Mouse (Mus musculus): ENCODE results near the gene Pitpna. TPM values are rescaled to one million over a fixed set of nuclear protein-coding genes. Genes with fewer than 3 reads are reported as not detected.

The Pitpna gene
- total and polyA plus RNA-seq, 3 experiments, result 67.8 to 709 (median 194) TPM

DNA sequence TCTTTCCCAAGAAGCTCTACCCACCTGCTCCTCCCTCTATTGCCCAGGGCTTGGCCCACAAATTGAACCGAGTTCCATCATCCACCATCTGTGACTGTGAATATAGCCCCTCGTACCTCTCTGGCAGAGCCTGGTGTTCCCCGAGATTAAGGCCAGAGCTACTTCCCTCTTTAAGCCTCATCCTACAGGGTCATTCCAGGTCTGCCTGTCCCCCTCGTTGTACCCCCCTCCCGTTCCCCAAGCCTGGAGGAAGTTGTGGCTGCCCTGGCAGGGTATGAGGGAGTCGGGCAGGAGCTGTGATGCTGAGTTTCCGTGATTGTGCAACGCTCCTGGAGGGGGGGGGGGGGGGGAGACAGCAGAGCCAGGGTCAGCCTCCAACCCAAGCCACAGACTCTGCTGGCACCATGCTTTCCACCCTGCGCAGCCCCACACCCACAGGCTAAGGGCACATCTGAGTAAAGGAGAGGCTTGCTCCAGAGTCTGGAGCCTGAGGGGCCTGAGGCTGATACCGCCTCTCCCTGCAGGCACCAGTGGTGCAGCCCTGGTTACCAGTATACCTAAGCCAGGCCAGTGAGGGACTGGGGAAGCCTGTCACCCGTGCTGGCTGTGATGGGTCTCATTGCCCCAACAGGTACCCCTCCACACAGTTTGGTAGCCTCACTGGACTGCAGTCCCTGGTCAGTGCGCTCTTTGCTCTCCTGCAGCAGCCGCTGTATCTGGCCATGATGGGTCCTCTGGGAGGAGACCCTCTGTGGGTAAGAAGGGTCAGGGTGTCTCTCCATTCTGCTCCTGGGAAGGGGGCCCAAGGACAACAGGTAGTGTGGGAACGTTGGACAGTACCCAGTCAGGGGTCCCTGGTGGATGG, 16.5 kb upstream of the Pitpna start:
- Histone ChIP-seq H3K9ac (ENCODE audit: control insufficient read depth, low read depth, low read length, poor library complexity, severe bottlenecking) (no peak overlapping the region), H3K4me1 (ENCODE audit: control insufficient read depth in 1 of 2, insufficient read depth in 2 of 2, low read length in 2 of 2) (peaks cover 10 to 26% of the 10 kb centered on the region in 2 experiments), H3K4me3 (ENCODE audit: control insufficient read depth in 1 of 2, insufficient read depth in 1 of 2, low read depth in 2 of 2, low read length in 2 of 2) (no peak overlapping the region), H3K79me2 (ENCODE audit: control insufficient read depth, insufficient read depth, low read length, poor library complexity) (no peaks in the 10 kb centered on the region), H3K9me3 (replicated peaks; ENCODE audit: insufficient read depth, low read length) (no peaks in the 10 kb centered on the region), H3K27ac (ENCODE audit: control insufficient read depth, low read depth, low read length) (no peak overlapping the region), H3K27me3 (ENCODE audit: control insufficient read depth in 1 of 2, insufficient read depth in 2 of 2, low read length in 2 of 2) (no peaks in the 10 kb centered on the region), H3K36me3 (ENCODE audit: control insufficient read depth in 1 of 2, insufficient read depth in 2 of 2, low read length in 2 of 2) (peaks cover 0 to 19% of the 10 kb centered on the region in 2 experiments; a peak in 2 of 4 replicates)
- TF ChIP-seq NRF1 (IDR thresholded peaks at IDR 0.05; ENCODE audit: insufficient read depth, low read depth, low read length, poor library complexity, severe bottlenecking) (no peak), HCFC1 (IDR thresholded peaks at IDR 0.05; ENCODE audit: low read depth, low read length) (no peak), ZMIZ1 (IDR thresholded peaks at IDR 0.05; ENCODE audit: low read depth, low read length) (no peak), GATA1 (IDR thresholded peaks at IDR 0.05; ENCODE audit: low read depth, low read length) (no peak)
- no peak for DNase-seq (ENCODE audit: low read depth, low spot score)

GRCm38 (mm10) chr11:75572301-75572791, 15.6 kb upstream of the Pitpna start:
- H3K4me3 ChIP-seq (ENCODE audit: control insufficient read depth in 1 of 2, insufficient read depth in 1 of 2, low read depth in 2 of 2, low read length in 2 of 2), result no peak overlapping the region
- H3K4me1 ChIP-seq (ENCODE audit: control insufficient read depth in 1 of 2, insufficient read depth in 2 of 2, low read length in 2 of 2), result peaks cover 4 to 16% of the 10 kb centered on the region in 2 experiments
- no peaks in the 10 kb centered on the region for H3K9me3 ChIP-seq (replicated peaks; ENCODE audit: insufficient read depth, low read length)
- TF ChIP-seq TCF12 (IDR thresholded peaks at IDR 0.05; ENCODE audit: low read depth, low read length) (no peak), POLR2A (IDR thresholded peaks at IDR 0.05; ENCODE audit: control insufficient read depth in 1 of 2, insufficient read depth in 1 of 2, low read depth in 1 of 2, low read length in 2 of 2, poor library complexity in 1 of 2) (no peak), NELFE (IDR thresholded peaks at IDR 0.05; ENCODE audit: low read depth, low read length) (no peak), ZNF384 (IDR thresholded peaks at IDR 0.05; ENCODE audit: low read depth, low read length) (no peak), MEF2A (IDR thresholded peaks at IDR 0.05; ENCODE audit: extremely low read depth, insufficient replicate concordance, low read depth, low read length, poor library complexity, severe bottlenecking) (no peak), UBTF (IDR thresholded peaks at IDR 0.05; ENCODE audit: borderline replicate concordance, insufficient read depth, low read depth, low read length) (no peak), SMC3 (IDR thresholded peaks at IDR 0.05; ENCODE audit: low read depth, low read length) (no peak), ZC3H11A (IDR thresholded peaks at IDR 0.05; ENCODE audit: low read depth, low read length) (no peak), MYB (IDR thresholded peaks at IDR 0.05; ENCODE audit: low read depth, low read length) (no peak), MXI1 (IDR thresholded peaks at IDR 0.05; ENCODE audit: low read depth, low read length) (no peak), BHLHE40 (IDR thresholded peaks at IDR 0.05; ENCODE audit: borderline replicate concordance, low read depth, low read length) (no peak), ZMIZ1 (IDR thresholded peaks at IDR 0.05; ENCODE audit: low read depth, low read length) (no peak), CHD1 (IDR thresholded peaks at IDR 0.05; ENCODE audit: low read depth, low read length) (no peak), HCFC1 (IDR thresholded peaks at IDR 0.05; ENCODE audit: low read depth, low read length) (no peak), GABPA (IDR thresholded peaks at IDR 0.05; ENCODE audit: low read depth, low read length) (no peak), NRF1 (IDR thresholded peaks at IDR 0.05; ENCODE audit: insufficient read depth, low read depth, low read length, poor library complexity, severe bottlenecking) (no peak), JUND (IDR thresholded peaks at IDR 0.05; ENCODE audit: low read depth, low read length) (no peak), RCOR1 (IDR thresholded peaks at IDR 0.05; ENCODE audit: low read depth, low read length) (no peak), USF1 (IDR thresholded peaks at IDR 0.05; ENCODE audit: low read depth, low read length) (no peak)
- DNase-seq (ENCODE audit: low read depth, low spot score), result no peak
- no peak overlapping the region for H3K27ac ChIP-seq (ENCODE audit: control insufficient read depth, low read depth, low read length)
- no peaks in the 10 kb centered on the region for H3K79me2 ChIP-seq (ENCODE audit: control insufficient read depth, insufficient read depth, low read length, poor library complexity)
- no peaks in the 10 kb centered on the region for H3K27me3 ChIP-seq (ENCODE audit: control insufficient read depth in 1 of 2, insufficient read depth in 2 of 2, low read length in 2 of 2)
- peaks cover 0 to 9% of the 10 kb centered on the region in 2 experiments; a peak in 2 of 4 replicates for H3K36me3 ChIP-seq (ENCODE audit: control insufficient read depth in 1 of 2, insufficient read depth in 2 of 2, low read length in 2 of 2)
- no peak overlapping the region for H3K9ac ChIP-seq (ENCODE audit: control insufficient read depth, low read depth, low read length, poor library complexity, severe bottlenecking)

Data from MEL (cell line).